ENCODE assay signal across 8 mouse cellular contexts in genomic region chr16:57755241-57755640, GRCm38 (mm10). TPM values are rescaled to one million over a fixed set of nuclear protein-coding genes. Genes with fewer than 3 reads are reported as not detected.
DNase-seq lines count a peak whose midpoint lies in the region; ATAC-seq and TF ChIP-seq lines count a peak whose summit lies in the region.

No protein-coding gene starts in this region.

- H3K4me3 ChIP-seq in lung, postnatal 0 days (ENCODE audit: low read depth, low read length), result peak overlapping the region; percentile 16
- H3K4me3 ChIP-seq in liver, embryonic 12.5 days, result no peak overlapping the region

- TF ChIP-seq EP300 in lung, postnatal 0 days (IDR thresholded peaks at IDR 0.05), result no peak

- H3K4me1 ChIP-seq in lung, postnatal 0 days (ENCODE audit: insufficient read depth, low read depth, low read length), result no peaks in the 10 kb centered on the region
- H3K4me1 ChIP-seq in liver, embryonic 12.5 days, result no peaks in the 10 kb centered on the region

- DNase-seq in lung, postnatal 0 days (ENCODE audit: low spot score), result peak; percentile 5
- no peak for DNase-seq in lung, postnatal 14 days
- peak; percentile 20 for DNase-seq in embryo, embryonic 9.5 days (ENCODE audit: extremely low spot score)
- DNase-seq in heart, adult 9 months (ENCODE audit: low spot score in 2 of 2), result peak; percentile 40 to 69
- peak; percentile 5 for DNase-seq in kidney, postnatal 14 days
- peak; percentile 50 to 60 for DNase-seq in right cerebral cortex, postnatal 36 days (ENCODE audit: low spot score in 2 of 2)

- H3K27ac ChIP-seq in lung, postnatal 0 days (ENCODE audit: low read length), result no peak overlapping the region
- no peak overlapping the region for H3K27ac ChIP-seq in liver, embryonic 12.5 days

- peak overlapping the region; percentile 48 for H3K4me2 ChIP-seq in lung, postnatal 0 days (replicated peaks; ENCODE audit: low read depth, low read length)
- peak overlapping the region; percentile 55 for H3K4me2 ChIP-seq in liver, embryonic 12.5 days

- H3K27me3 ChIP-seq in lung, postnatal 0 days (replicated peaks; ENCODE audit: insufficient read depth, low read length), result no peaks in the 10 kb centered on the region
- H3K27me3 ChIP-seq in liver, embryonic 12.5 days (replicated peaks), result peaks cover 18% of the 10 kb centered on the region; the same call in 1 of the 2 replicates

- no peak for ATAC-seq in lung, postnatal 0 days
- no peak for ATAC-seq in liver, embryonic 12.5 days
- ATAC-seq in megakaryocyte-erythroid progenitor cell, adult 5-6 weeks (replicated peaks; ENCODE audit: low FRiP score, low TSS enrichment, poor library complexity, severe bottlenecking), result no peak

- H3K9ac ChIP-seq in lung, postnatal 0 days (replicated peaks; ENCODE audit: low read depth), result no peak overlapping the region
- H3K9ac ChIP-seq in liver, embryonic 12.5 days, result no peak overlapping the region

- WGBS in lung, postnatal 0 days, result 14% methylated on average over 12 of the region's 12 CpGs
- WGBS in liver, embryonic 12.5 days (ENCODE audit: insufficient replicate concordance), result 29% methylated on average over 12 of the region's 12 CpGs

- TF ChIP-seq CTCF in lung, postnatal 0 days (IDR thresholded peaks at IDR 0.05), result no peak

- H3K36me3 ChIP-seq in lung, postnatal 0 days (ENCODE audit: insufficient read depth, low read length), result no peaks in the 10 kb centered on the region
- no peaks in the 10 kb centered on the region for H3K36me3 ChIP-seq in liver, embryonic 12.5 days

- H3K9me3 ChIP-seq in lung, postnatal 0 days (ENCODE audit: low read length), result no peaks in the 10 kb centered on the region
- no peaks in the 10 kb centered on the region for H3K9me3 ChIP-seq in liver, embryonic 12.5 days (replicated peaks)

RNA-seq across cellular contexts. Expression of gene Col8a1, which starts 0.7 kb away (rescaled TPM):
- 1.2 and 1.3 TPM in 2 replicates for polyA plus RNA-seq in lung, postnatal 0 days (2015; fragmentation: Nextera tagmentation; extraction: Ambion mirVana)
- 0.36 and 0.61 TPM in 2 replicates for polyA plus RNA-seq in liver, embryonic 12.5 days (2016; fragmentation: Nextera tagmentation; extraction: Ambion mirVana)
- total RNA-seq in megakaryocyte-erythroid progenitor cell, adult 5-6 weeks (2014; fragmentation: Nextera tagmentation), result not detected in 2 replicates
- total RNA-seq in megakaryocyte-erythroid progenitor cell, adult 5-6 weeks (2017), result not detected in 2 replicates
